Mouse (Mus musculus) natural killer cell, adult 2 months (primary cell): ENCODE measurements around the gene Btg4.
A peak's percentile ranks its signal among the peaks of the same experiment; 100 is the strongest.
"Not testable (repeated sequence)": the region's sequence is repeated elsewhere in the genome, so short reads cannot be mapped to it uniquely, and the experiment has no call there.

ENCODE experiments used
- DNase-seq, 2 experiments: peaks; one replicate each; pipeline ENCODE4 v3.0.0; 2022; ENCODE audit warnings: low spot score in 2 of 2

Gene Btg4

DNA sequence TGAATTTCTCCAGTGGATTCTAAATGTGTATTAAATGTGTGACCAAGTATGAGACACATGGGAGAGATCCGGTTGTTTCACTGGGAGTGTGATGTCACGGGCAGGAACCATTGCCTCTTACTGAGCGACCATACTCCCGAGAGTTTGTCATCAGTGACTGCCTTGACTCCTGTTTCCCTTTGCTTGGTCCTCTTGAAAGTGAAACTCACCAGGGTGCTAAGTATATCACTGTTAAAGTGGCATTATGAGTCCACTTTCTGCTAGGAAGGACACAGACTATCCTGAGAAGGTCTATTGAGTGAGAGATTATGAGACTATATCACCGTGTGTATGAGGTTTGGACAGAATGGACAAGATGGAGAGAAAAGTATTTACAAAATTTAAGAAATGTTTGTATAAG is 20.9 kb downstream of the Btg4 start:
- no peak for DNase-seq

DNA sequence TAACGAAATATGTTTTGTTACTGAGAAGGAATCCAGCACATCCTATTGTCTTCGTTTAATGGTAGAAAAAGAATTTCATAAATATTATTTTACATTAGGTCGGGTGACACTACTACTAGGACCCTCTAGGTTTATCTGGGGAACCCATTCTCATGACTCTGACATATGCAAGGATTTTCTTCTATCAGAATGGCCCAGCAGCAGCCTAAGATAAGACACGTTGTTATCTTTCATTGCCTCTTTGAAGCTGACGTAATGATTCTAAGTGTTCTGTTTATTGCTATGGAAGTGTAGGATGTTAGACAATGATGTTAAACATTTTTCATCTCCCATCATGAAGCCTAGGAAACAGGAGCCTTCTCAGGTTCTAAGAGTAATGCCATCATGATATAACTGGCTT is 33.0 kb downstream of the Btg4 start:
- no peak for DNase-seq

DNA sequence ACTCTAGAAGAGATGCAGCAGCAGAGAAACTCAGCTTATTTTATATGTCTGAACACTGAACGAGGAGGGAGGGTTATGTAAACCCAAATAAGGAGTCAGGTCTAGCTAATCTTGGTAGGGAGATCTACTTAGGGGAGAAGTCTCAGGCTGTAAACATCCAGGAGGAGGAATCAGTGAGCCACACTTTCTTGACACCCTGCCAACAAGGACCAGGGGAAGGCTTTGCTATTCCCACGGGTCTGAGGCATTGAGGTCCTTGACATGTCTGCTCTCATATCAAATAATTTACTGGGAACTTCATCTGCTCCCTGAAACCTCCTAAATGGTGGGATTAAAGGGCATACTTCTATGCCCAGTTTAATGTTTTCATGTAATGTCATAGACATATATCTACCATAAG is 35.6 kb downstream of the Btg4 start:
- DNase-seq = no peak

DNA sequence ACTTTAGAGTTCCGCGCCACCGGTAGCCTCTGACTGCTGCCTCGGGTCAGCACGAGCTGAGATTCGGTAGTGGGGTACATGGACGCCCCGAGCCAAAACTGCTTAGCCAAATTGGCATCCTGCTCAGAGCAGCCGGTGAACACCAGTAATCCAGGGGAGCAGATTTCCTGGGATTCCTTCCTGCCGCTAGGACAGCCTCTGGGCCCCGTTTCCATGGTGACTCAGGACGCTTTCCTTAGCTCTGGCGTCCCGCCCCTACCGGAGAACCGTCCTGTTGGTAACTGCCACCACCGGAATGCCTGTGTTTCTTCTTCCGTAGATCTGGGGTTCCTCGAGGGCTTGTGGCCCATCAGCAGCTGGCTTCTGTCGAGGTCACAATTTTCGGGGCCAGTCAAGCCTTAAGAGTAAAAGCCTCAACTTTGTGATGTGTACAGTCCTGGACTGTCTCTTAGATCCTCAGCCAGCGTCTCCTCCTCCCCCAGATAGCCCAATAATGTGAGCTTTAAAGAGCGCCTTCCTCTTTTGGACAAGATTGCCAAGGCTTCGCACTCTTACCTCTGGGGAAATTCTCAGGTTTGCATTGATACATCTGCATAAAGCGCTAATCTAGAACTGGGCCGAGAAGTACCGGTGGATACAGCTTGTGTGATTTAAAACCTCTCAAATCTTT is 41.2 kb downstream of the Btg4 start, which contains the start of gene 4833427G06Rik:
TSS of gene 4833427G06Rik (minus strand) at position 323 of the 670 bp plus-strand sequence.
- no peak for DNase-seq

DNA sequence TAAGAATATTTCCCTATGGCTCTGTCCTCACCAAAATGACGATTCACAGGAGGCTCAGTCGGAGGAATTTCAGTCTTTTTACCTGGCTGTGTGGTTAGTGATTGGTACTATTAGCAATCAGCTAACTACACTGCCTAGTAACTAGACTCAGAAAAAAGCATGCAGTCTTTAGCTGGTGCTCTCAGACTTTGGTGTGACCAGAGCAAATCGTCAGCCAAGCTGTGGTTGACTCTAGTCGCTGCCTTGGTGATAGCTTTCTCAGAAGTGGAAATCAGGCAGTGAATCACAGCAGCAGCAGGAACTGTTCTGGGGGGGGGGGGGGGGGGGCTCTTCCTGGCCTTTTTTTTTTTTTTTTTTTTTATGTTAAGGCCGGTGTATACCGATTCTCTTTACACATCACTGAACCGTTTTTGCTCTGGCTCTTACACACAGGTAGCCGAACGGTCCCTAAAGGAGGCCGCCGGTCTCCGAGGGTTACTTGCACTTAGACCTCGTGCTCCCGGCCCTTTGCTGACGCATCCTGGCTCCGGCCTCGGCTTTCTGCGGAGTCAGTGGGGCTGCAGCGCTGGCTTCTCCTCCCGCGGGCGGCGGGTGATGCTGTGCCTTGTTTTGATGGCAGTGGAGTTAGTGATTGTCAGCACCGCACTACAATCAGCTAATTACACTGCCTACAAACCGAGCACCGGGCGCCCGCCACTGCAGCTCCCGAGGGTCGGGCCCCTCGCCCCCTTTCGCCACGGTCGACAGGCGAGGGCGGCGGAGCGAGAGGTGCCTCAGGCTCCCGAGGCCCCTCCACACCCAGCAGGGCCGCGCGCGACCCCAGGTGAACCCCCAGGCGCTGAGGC is 42.5 kb downstream of the Btg4 start:
- DNase-seq = peak; percentile 17 to 20

DNA sequence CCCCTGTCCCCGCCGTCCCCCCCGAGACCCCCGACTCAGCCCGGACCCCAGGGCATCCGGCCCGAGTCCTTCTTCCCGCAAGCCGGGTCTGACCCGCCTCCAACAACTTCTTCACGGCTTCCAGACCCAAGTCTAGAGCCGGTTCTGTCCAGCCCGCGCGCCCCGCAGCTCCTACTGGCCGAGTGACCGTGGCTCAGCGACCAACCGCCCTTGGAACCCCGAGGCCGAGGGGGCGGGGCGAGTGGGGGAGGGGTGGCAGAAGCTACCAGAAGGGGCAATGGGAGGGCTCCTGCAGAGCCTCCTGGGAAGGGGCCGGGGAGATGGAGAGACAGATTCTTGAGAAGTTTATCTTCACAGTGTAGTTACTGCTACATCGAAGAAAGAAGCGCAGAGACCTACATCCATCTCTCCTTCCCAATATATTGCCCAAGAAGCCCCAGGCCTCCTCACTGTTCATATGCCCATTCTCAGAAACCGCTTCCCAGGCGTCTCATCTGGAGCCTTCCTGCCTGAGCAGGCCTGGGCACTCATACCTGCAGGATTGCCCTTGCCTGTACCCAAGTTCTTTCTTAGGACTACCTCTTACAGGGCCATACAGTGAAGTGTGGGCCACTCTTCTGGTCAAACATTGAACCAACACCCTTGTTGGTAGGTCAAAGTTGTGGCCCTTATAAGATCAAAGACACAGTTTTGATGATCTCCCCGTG is 43.3 kb downstream of the Btg4 start:
- no peak for DNase-seq

DNA sequence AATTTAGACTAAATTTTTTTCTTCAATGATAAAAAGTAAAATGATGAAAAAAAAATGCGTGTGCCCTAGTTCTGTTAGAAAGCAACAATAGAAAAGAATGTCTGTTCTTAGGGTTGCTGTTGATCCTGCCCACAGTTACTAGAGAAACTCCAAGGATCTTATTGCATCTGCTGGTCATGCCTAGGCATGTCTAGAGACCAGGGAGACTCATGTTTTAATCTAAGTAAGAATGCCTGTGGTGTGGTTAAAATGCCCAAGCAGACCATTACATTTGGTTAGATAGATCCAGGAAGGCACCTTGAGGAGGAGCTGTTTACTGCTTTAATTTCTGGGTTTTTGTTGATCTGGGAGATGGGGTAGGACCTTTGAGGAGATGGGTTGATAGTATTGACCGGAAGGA is 45.0 kb downstream of the Btg4 start:
- DNase-seq = no peak

DNA sequence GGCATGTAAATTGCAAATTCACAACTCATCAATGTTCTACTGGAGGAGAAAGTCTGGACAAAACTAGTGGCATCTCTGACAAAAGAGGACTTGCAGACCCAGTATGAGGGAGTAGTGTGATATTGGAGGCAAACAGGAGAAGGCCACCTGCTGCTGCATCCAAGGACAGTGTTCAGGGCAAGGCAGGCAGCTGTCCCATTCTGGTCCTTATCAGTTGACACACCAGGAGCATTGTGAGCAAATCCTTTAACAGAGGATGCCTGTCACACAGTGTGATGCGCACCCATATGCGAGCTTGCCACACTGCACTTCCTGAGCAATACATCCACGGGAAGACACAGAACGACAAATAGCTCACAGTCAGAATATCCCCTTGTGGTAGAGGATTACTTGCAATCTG is 54.1 kb downstream of the Btg4 start:
- DNase-seq = no peak

DNA sequence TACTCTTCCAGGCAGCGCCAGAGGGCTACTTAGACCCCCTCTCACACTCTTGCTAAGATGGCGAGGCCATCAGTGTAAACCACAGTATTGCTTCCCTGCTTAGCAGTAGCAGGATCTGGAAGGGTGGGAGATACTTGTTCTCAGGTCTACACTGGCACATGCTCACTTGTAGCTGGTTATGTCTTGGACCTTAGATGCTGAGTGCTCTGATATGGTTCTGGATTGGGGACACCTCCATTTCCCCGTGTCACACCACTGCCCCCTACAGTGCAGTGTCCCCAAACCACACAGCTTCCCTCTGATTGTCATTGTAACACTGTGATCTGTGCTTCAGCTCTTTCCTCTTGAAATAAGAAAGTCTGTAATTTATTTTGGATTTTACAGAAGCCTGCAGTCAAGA is 76.3 kb downstream of the Btg4 start:
- peak in 1 of 2 experiments; percentile 9 for DNase-seq

DNA sequence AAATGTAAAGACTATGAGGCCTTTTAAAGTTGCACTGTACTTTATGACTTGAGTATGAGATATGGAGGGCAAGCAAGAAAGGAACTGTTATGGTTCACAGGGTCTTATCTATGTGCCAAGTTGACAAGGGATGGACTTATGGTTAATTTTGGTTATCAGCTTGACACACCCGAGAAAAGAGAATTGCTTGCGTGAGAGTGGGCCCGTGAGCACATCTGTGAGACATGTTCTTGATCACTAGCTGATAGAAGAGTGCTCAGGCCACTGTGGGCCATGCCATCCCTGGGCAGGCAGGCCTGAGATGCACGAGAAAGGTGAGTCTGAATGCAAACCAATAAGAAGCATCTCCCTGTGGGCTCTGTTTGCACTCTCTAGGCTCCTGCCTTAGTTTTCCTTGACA is 76.7 kb downstream of the Btg4 start:
- DNase-seq = no peak

DNA sequence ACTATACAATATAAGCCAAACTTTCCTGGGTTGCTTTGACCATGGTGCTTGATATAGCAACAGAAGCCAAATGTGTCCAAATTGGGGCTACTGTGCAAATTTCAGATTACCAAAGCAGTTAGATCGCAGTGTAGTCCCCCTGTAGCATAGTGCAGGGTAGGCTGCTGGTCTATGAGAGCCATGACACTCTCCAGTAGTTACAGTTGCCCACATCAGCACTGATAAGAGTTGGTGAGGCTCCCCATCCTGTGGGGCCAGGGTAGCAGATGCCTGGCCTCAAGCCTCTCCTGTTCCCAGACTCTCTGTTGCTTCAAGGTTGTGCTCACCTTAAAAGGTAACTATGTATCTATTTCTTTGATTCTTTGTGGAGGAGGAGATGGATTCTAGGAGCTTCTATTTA is 77.1 kb downstream of the Btg4 start:
- no peak for DNase-seq

DNA sequence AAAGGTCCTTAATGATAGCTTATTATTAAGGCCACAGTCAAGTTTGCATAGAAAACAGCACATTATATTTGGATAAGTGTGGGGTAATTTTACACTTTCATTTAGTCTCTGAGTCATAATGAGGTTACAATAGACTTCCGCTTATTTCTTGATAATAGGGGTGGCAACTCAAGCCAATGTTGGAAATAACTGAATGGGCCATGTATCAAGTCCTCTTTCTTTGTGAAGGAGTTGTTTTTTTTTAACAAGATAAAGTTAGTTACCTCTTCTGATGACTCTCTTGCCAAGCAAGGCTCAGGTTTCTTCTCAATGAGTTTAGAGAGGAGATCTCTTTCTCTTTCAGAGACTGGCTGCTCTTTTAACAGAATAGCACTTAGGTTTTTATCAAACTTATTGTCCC is 77.6 kb downstream of the Btg4 start:
- no peak for DNase-seq

DNA sequence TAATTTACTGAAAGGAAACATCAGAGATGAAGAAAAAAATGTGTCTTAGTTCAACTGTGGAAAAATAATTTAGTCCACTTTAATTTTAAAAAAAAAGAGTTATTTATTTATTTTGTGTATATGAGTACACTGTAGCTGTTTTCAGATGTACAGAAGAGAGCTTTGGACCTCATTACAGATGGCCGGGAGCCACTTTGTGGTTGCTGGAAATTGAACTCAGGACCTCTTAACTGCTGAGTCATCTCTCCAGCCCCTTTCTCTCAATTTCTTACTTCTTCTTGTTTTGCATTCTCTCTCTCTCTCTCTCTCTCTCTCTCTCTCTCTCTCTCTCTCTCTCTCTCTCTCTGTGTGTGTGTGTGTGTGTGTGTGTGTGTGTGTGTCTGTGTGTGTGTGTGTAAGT is 78.7 kb downstream of the Btg4 start:
- not testable (repeated sequence) for DNase-seq

DNA sequence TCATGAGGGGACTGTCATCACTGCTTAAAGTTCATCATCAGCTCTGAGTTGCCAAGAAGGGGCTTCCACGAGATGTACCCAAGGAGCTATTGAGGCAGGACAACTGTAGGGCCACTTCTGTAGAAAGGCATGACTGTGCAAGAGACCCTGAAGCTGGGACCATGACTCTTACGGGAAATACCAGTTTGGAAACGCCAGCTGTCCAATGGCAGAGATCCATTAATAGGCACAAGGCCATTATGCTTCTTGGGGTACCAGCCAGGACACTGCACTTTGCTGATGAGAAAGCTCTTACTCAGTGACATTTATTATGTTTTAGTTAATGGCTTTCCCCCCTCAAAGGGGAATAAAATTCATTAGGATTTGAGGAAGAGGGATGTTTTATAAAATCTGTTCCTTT is 80.0 kb downstream of the Btg4 start:
- DNase-seq = no peak

DNA sequence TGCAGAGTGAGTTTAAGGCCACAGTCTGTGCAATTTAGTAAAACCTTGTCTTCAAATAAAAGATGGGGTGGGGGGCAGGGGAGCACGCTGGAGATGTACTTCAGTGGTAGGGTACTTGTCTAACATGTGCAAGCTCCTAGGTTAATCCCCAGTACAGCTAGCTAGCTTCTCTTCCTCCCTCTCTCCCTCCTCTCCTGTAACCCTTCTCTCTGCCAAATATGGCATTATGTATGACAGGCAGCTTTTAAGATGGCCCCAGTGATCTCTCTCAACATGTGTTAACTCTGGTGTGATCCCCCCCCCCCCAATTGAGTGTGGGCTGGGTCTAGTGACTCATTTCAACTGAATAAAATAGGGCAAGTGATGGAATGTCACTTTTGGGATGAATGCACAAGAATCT is 82.7 kb downstream of the Btg4 start:
- DNase-seq = no peak

DNA sequence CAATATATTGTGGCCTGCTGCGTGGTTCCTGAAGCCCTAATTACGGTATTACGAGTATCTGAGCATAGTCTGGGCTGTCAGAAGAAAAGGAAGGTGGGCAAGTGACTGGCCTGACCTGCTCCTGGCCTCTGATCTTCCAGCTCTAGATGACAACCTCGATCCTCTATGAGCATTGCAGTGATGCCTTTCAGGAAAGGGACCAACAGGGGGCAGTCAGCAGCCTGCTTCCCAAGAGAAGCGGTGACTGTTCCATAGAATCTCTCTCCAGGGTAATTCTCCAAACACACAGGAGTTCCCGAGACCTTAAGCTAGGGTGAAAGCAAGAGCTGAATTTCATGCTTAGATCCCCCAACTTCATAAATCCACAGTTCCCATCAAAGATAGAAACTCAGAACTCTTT is 83.5 kb downstream of the Btg4 start:
- DNase-seq = no peak

DNA sequence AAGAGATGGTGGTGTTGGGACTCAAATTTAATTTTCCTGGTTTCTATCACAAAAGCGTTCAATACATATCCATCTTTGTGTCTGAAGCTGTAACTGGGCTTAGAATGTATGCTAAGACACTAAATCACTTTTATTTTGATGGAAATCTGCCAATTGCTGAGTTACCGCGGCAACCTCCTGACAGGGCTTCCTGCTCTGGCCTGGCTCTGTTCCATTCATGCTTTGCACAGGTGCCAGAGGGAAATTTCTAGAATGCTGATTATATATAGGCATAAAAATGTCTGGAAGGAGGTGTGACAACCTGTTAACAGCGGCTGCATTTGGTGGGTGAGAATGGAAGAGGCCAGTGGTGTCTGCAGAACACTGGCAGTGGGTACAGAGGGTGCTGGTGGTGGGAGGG is 85.8 kb downstream of the Btg4 start:
- no peak for DNase-seq

DNA sequence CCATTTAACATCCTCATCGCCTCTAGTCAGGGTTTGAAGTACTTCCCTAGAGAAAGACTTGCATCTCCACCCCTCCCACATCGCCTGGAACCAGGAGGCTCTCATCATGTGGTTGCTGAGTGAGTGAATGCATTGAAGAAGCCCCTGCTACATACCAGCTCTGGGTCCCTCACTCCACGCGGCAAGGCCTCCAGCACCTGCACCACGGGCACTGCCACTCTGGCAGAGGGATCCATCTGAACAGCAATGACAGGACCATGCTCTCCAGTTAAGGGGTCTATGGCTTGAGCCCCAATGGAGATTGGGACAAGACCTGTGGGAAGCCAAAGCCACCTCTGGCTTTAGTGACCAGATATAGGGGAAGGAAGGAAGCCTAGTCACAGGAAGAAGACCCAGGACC is 86.6 kb downstream of the Btg4 start:
- DNase-seq = no peak

DNA sequence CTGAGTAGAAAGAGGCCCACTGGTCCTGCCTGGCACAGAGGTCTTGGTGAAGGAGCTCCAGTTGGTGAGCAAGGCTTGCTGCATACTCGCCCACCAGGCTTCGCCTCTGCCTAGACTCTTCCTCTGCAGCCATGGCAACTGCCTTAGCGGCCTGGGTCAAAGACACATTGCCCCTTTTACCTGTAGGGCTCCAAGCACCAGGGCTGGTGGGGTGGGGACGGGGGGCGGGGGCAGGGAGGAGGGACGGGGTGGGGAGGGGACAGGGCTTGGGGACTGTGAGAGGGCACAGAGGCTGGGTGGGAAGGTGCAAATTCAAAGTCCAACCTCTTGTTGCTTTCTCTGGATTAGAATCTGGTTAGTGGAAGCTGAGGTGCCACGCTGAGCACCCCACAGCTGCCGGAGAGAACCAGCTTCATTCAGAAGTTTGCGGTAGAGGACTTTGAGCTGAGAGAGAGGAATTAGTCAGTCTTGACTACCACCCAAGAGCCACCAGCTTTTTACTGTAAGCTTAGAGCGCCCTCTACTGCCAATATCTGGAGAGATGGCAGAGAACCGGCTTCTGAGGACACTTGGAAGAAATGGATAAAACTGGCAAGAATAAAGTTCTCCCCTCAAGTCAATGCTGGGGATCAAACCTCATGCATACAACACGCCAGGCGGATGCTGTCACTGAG is 91.5 kb downstream of the Btg4 start:
- DNase-seq = peak; percentile 26 to 45

DNA sequence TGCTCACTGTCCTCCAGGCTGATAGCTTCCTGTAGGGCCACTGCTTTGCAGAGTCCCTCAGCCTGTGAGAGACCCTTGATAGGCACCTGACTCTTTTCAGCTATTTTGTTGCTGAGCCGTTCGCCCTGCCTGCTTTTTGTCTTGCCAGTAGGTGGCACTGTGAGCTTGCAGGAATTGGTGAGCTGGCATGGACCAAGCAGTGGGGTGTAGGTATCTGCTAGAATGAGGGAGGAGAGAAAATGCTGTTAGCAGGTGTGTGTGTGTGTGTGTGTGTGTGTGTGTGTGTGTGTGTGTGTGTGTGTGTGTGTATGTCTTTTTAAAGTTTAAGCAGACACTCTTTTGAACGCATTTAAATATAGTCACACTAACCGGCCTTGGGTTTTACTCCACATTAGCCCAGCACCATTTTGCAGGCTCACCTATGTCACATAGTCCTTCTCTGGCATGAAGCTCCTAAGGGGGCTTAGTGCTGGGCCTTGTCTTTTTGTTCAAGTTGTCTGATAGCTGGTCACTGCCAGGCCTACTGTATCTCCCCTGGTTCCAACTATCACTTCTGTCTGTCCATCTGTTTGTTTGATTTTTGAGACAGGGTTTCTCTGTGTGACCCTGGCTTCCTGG is 101.2 kb downstream of the Btg4 start:
- peak; percentile 44 to 81 for DNase-seq

DNA sequence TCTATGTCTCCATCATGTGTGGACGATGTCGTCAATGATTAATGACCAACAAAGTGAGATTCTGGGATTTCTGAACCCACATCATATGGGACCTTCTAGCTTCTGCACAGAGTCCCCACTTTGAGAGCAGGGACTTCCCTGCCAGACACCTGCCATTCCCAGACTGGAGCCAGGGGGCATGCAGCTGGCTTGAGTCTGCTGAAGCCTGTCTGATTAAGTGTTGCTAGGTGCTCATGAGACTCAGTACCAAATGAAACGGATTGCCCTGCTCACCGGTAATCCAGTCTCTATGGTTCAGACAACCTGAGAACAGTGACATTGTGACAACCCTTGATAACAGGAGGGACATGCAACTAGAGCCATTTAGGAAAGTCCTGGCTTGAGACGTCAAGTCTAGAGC is 103.3 kb downstream of the Btg4 start:
- DNase-seq = no peak
